Mouse (Mus musculus): Measurements from ENCODE around the gene Pde12. TPM values are rescaled to one million over a fixed set of nuclear protein-coding genes. Genes with fewer than 3 reads are reported as not detected.
A peak's percentile ranks its signal among the peaks of the same experiment; 100 is the strongest.

Gene Pde12
- polyA plus RNA-seq, 1 experiment, result 8.5 TPM

DNA sequence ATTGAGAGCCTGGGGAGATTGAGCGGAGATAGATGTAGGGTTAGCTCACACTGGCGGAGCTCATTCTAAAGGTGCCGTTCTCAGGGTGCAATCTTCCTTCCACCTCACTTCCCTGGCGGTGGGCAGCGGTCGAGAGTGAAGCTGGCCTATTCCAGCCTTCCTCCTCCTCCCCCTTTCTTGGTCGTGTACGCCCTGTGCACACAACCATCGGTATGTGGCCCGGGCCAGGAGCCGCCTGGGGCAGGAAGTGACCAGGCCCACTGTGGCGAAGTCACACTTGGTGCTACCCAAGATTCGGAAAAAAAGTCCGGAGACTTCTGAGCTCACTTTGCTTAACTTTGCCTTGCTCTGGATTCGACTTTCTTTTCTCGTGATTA, 31.0 kb downstream of the Pde12 start:
- peak overlapping the region; percentile 82 for H3K9ac ChIP-seq (ENCODE audit: low read depth, poor library complexity, severe bottlenecking)
- TF ChIP-seq CTCF (IDR thresholded peaks at IDR 0.05; ENCODE audit: low read depth, low read length), result no peak
- TF ChIP-seq POLR2A (IDR thresholded peaks at IDR 0.05; ENCODE audit: insufficient read depth, low read length), result no peak
- TF ChIP-seq EP300 (IDR thresholded peaks at IDR 0.05; ENCODE audit: insufficient read depth, low read depth, low read length), result no peak
- H3K9me3 ChIP-seq (replicated peaks; ENCODE audit: control insufficient read depth, insufficient read depth, low read length, poor library complexity, severe bottlenecking), result no peaks in the 10 kb centered on the region
- no peaks in the 10 kb centered on the region for H3K4me1 ChIP-seq (ENCODE audit: control insufficient read depth, insufficient read depth, low read length)
- H3K36me3 ChIP-seq (ENCODE audit: control insufficient read depth, insufficient read depth, low read length, poor library complexity, severe bottlenecking), result no peaks in the 10 kb centered on the region
- no peaks in the 10 kb centered on the region for H3K27me3 ChIP-seq (ENCODE audit: control insufficient read depth, insufficient read depth, low read length, poor library complexity, severe bottlenecking)
- peak overlapping the region; percentile 35 for H3K27ac ChIP-seq (ENCODE audit: insufficient read depth, low read length)
- peak overlapping the region; percentile 80 for H3K4me3 ChIP-seq (ENCODE audit: low read depth, low read length)

DNA sequence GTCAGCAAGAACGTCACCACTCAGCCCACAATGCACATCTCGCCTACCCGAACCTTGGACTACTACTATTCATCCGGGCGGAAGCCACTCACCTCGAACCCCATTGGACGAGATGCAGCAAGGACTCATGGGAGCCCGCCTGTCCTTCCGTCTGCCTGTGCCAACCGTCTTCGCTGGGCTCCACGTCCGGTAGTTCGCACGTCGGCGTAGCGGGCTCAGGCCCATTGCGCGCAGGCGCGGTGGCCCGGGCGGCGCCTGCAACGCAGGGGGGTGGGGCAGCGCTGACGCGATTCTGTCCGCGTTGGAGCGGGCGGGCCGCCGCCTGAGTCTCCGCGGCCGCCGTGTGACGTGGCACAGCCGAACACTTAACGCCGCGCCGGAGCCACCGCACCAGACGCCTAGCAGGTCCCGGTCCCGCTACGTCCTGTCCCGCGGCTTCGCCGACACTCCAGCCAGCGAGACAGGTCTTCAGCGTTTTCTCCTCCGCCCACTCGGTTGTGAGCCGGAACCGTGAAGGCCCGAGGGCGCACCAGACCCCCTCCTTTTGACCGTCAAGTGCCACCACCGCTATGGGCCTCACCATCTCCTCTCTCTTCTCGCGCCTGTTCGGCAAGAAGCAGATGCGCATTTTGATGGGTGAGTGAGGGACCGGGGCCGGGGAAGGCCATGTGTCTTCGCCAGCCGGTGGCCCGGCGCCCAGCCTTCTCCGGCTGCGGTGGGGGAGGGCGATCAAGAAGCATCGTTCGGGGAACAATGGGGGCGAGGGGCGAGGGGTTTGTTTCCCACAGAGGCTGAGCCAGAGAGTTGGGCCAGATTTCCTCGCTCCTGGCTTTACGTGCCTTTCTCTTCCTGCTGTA, 31.6 kb downstream of the Pde12 start, which contains the start of gene Arf4:
TSS of gene Arf4 (plus strand) at position 224 of the 857 bp plus-strand sequence.
- no peaks in the 10 kb centered on the region for H3K4me1 ChIP-seq (ENCODE audit: control insufficient read depth, insufficient read depth, low read length)
- H3K27me3 ChIP-seq (ENCODE audit: control insufficient read depth, insufficient read depth, low read length, poor library complexity, severe bottlenecking), result no peaks in the 10 kb centered on the region
- H3K9ac ChIP-seq (ENCODE audit: low read depth, poor library complexity, severe bottlenecking), result peak within 1 kb of the TSS; percentile 82
- no peaks in the 10 kb centered on the region for H3K9me3 ChIP-seq (replicated peaks; ENCODE audit: control insufficient read depth, insufficient read depth, low read length, poor library complexity, severe bottlenecking)
- H3K4me3 ChIP-seq (ENCODE audit: low read depth, low read length), result peak within 1 kb of the TSS; percentile 80
- no peaks in the 10 kb centered on the region for H3K36me3 ChIP-seq (ENCODE audit: control insufficient read depth, insufficient read depth, low read length, poor library complexity, severe bottlenecking)
- TF ChIP-seq POLR2A (IDR thresholded peaks at IDR 0.05; ENCODE audit: insufficient read depth, low read length), result peak; percentile 67
- no peak for TF ChIP-seq CTCF (IDR thresholded peaks at IDR 0.05; ENCODE audit: low read depth, low read length)
- TF ChIP-seq EP300 (IDR thresholded peaks at IDR 0.05; ENCODE audit: insufficient read depth, low read depth, low read length), result peak; percentile 29; the same call in 1 of the 2 replicates
- peak within 1 kb of the TSS; percentile 49 for H3K27ac ChIP-seq (ENCODE audit: insufficient read depth, low read length)

DNA sequence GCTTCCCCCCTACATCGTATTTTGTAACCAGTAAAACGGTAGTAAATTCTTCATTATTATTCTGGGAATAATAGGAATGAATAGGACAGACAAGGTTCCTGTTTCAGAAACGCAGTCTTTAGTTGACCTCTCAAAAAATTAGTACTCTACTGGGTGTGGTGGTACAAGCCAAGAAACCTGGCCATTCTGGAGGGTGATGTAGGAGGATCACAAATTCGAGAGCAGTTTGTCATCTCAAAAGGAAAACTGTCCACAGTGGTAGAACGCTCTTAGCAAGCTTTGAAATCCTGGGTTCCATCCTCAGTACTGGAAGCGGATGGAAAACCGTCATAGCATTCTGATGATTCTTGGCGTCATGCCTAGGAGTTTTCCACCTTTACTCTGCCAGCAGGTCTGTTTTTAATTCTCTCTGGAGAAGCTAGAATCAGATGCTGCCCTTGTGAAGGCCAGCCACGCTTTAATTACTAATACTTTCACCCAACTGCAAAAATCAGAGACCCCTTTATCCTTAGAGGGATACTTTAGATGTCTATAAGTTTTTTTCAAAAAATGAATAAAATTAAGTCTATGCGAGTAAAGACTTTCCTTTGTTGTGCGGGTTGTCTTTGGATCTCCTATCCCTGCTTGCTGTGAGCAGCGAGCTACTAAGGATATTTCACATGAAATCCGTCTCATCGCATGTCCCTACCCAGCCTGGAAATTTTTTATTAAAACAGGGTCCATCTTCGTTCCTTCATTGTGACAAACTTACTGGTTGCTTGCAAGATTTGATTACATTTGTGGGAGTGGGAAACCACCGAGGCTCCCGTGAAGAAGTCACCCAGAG, 32.4 kb downstream of the Pde12 start:
- peak overlapping the region; percentile 25 for H3K9ac ChIP-seq (ENCODE audit: low read depth, poor library complexity, severe bottlenecking)
- H3K4me3 ChIP-seq (ENCODE audit: low read depth, low read length), result peak overlapping the region; percentile 45
- H3K9me3 ChIP-seq (replicated peaks; ENCODE audit: control insufficient read depth, insufficient read depth, low read length, poor library complexity, severe bottlenecking), result no peaks in the 10 kb centered on the region
- H3K36me3 ChIP-seq (ENCODE audit: control insufficient read depth, insufficient read depth, low read length, poor library complexity, severe bottlenecking), result no peaks in the 10 kb centered on the region
- no peaks in the 10 kb centered on the region for H3K27me3 ChIP-seq (ENCODE audit: control insufficient read depth, insufficient read depth, low read length, poor library complexity, severe bottlenecking)
- TF ChIP-seq POLR2A (IDR thresholded peaks at IDR 0.05; ENCODE audit: insufficient read depth, low read length) (no peak), EP300 (IDR thresholded peaks at IDR 0.05; ENCODE audit: insufficient read depth, low read depth, low read length) (no peak), CTCF (IDR thresholded peaks at IDR 0.05; ENCODE audit: low read depth, low read length) (no peak)
- peak overlapping the region; percentile 49 for H3K27ac ChIP-seq (ENCODE audit: insufficient read depth, low read length)
- no peaks in the 10 kb centered on the region for H3K4me1 ChIP-seq (ENCODE audit: control insufficient read depth, insufficient read depth, low read length)

DNA sequence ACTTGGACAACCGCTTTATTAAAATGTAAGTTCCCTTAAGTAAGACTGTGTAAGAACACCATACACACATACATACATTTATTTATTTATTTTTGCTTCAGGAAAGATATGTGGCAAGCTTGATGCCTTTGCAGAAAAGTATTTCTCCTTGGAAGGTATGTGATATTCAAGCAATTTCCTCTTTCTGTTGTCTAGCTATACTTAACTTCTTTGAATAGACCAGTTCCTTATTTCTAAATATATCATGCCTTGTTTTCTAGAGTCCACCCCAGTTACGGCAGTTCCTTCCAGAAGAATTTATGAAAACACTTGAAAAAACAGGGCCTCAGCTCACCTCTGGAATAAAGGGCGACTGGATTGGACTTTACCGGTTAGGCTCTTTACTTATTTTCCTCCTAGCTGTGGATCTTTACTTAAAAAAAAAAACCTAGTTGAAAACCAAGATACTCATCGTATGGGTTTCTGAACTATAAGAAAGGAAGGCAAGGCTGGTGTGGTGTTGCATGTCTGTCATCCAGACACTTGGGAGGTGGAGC, 43.0 kb downstream of the Pde12 start:
- H3K9ac ChIP-seq (ENCODE audit: low read depth, poor library complexity, severe bottlenecking), result no peak overlapping the region
- H3K4me3 ChIP-seq (ENCODE audit: low read depth, low read length), result no peak overlapping the region
- H3K27me3 ChIP-seq (ENCODE audit: control insufficient read depth, insufficient read depth, low read length, poor library complexity, severe bottlenecking), result no peaks in the 10 kb centered on the region
- TF ChIP-seq CTCF (IDR thresholded peaks at IDR 0.05; ENCODE audit: low read depth, low read length) (no peak), POLR2A (IDR thresholded peaks at IDR 0.05; ENCODE audit: insufficient read depth, low read length) (no peak), EP300 (IDR thresholded peaks at IDR 0.05; ENCODE audit: insufficient read depth, low read depth, low read length) (no peak)
- H3K9me3 ChIP-seq (replicated peaks; ENCODE audit: control insufficient read depth, insufficient read depth, low read length, poor library complexity, severe bottlenecking), result no peaks in the 10 kb centered on the region
- no peak overlapping the region for H3K27ac ChIP-seq (ENCODE audit: insufficient read depth, low read length)
- no peaks in the 10 kb centered on the region for H3K4me1 ChIP-seq (ENCODE audit: control insufficient read depth, insufficient read depth, low read length)
- peaks cover 14% of the 10 kb centered on the region for H3K36me3 ChIP-seq (ENCODE audit: control insufficient read depth, insufficient read depth, low read length, poor library complexity, severe bottlenecking)

DNA sequence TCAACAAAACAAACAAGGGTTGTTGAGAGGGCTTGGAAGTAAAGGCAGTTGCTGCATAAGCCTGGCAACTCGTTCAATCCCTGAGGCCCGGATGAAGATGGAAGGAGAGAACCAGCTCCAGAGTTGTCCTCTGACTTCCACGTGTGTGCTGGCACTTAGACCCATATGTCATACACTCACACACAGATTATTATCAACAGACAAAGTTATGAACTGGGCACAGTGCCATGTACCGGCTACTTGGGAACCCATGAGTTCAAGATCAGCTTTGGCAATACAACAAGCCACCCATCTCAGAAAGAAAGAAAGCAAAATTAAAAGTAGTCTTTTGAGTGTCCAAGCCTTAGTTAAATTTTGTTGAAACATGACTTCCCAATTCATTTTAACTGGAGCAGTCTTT, 44.4 kb downstream of the Pde12 start:
- Histone ChIP-seq H3K27ac (ENCODE audit: insufficient read depth, low read length) (no peak overlapping the region), H3K9ac (ENCODE audit: low read depth, poor library complexity, severe bottlenecking) (no peak overlapping the region), H3K27me3 (ENCODE audit: control insufficient read depth, insufficient read depth, low read length, poor library complexity, severe bottlenecking) (no peaks in the 10 kb centered on the region), H3K4me1 (ENCODE audit: control insufficient read depth, insufficient read depth, low read length) (no peaks in the 10 kb centered on the region), H3K4me3 (ENCODE audit: low read depth, low read length) (no peak overlapping the region), H3K36me3 (ENCODE audit: control insufficient read depth, insufficient read depth, low read length, poor library complexity, severe bottlenecking) (peaks cover 14% of the 10 kb centered on the region), H3K9me3 (replicated peaks; ENCODE audit: control insufficient read depth, insufficient read depth, low read length, poor library complexity, severe bottlenecking) (no peaks in the 10 kb centered on the region)
- TF ChIP-seq EP300 (IDR thresholded peaks at IDR 0.05; ENCODE audit: insufficient read depth, low read depth, low read length) (no peak), POLR2A (IDR thresholded peaks at IDR 0.05; ENCODE audit: insufficient read depth, low read length) (no peak), CTCF (IDR thresholded peaks at IDR 0.05; ENCODE audit: low read depth, low read length) (no peak)

All from ES-Bruce4 (cell line).